Mouse (Mus musculus): ENCODE data around the gene Map3k20. TPM values are rescaled to one million over a fixed set of nuclear protein-coding genes. Genes with fewer than 3 reads are reported as not detected.

Map3k20 gene
- total and polyA plus RNA-seq, 2 experiments from 2014 or later, result 3.4 to 8.5 TPM

DNA sequence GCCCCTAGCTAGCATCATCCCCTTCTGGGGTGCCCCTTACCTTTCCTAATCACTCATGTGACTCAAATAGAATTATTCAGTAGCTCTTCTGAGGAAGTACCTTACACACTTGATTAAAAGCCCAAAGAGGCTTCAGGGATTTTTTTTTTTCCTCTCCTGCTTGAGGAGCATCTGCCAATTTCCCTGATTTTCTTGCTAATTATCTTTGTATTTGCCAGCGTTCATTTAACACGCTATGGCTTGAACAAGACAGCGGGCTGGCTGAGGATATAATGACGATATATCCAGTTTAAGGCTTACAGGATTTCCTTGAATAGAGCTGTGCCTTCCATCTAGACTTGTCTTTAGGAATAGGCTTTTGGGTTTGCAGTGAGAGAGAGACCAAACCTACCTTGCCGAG, 91.5 kb downstream of the Map3k20 start:
- Histone ChIP-seq H3K4me2 (ENCODE audit: low read depth, low read length, poor library complexity, severe bottlenecking) (no peak overlapping the region), H3K27ac (ENCODE audit: low read depth, low read length) (no peak overlapping the region), H3K36me3 (ENCODE audit: insufficient read depth, low read length) (no peaks in the 10 kb centered on the region), H3K27me3 (ENCODE audit: insufficient read depth, low read length) (no peaks in the 10 kb centered on the region), H3K4me1 (ENCODE audit: insufficient read depth, low read length) (no peaks in the 10 kb centered on the region), H3K9ac (replicated peaks; ENCODE audit: low read length, poor library complexity, severe bottlenecking) (no peak overlapping the region), H3K4me3 (ENCODE audit: low read depth, low read length) (no peak overlapping the region), H3K9me3 (ENCODE audit: low read length) (no peaks in the 10 kb centered on the region)
- TF ChIP-seq CTCF (IDR thresholded peaks at IDR 0.05), result no peak
- peak; percentile 5 for DNase-seq (ENCODE audit: low spot score)
- 61% methylated on average over 5 of the region's 5 CpGs for WGBS
- no peak for ATAC-seq (ENCODE audit: low FRiP score)

DNA sequence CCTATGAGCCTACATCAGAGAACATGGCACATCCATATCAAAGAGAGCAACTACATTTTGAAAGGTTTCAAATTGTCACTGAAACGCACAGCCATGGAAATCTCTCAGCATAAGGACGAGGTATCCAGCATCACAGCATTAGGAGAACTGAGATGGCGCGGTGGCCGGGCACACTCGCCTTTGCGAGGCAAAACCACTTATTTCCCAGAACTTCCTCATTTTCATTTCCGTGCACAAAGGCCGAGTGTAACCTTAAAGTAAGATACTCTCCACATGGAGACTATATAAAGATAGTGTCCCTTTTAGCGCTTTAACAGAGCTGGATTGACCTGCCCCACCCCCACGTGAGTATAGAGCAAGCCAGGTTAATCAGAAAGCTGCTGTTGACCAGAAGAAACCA, 94.0 kb downstream of the Map3k20 start:
- ATAC-seq (ENCODE audit: low FRiP score) (no peak), DNase-seq (ENCODE audit: low spot score) (no peak)
- Histone ChIP-seq H3K36me3 (ENCODE audit: insufficient read depth, low read length) (no peaks in the 10 kb centered on the region), H3K4me1 (ENCODE audit: insufficient read depth, low read length) (no peaks in the 10 kb centered on the region), H3K4me2 (ENCODE audit: low read depth, low read length, poor library complexity, severe bottlenecking) (no peak overlapping the region), H3K27ac (ENCODE audit: low read depth, low read length) (no peak overlapping the region), H3K9me3 (ENCODE audit: low read length) (no peaks in the 10 kb centered on the region), H3K9ac (replicated peaks; ENCODE audit: low read length, poor library complexity, severe bottlenecking) (no peak overlapping the region), H3K27me3 (ENCODE audit: insufficient read depth, low read length) (no peaks in the 10 kb centered on the region), H3K4me3 (ENCODE audit: low read depth, low read length) (no peak overlapping the region)
- 89% methylated on average over 11 of the region's 11 CpGs for WGBS
- TF ChIP-seq CTCF (IDR thresholded peaks at IDR 0.05), result no peak

DNA sequence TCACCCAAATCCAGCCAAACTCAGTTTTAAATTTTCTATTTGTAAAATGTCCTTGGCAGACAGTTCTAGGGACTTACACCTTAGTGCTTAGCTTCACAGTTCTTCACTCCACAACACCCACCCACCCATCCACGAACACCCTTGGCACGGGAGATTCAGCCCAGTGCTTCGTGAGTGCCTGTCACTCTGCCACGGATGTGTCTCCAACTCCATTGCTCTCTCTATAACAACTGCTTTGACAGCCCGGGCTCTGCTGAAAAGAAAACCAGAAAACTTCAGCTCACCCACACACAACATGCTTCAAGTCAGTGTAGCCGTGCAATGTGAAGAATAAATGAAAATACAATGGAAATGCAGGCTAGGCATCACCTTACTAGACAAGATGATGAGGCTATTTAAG, 97.2 kb downstream of the Map3k20 start:
- DNase-seq (ENCODE audit: low spot score), result no peak
- no peak for ATAC-seq (ENCODE audit: low FRiP score)
- no peak overlapping the region for H3K27ac ChIP-seq (ENCODE audit: low read depth, low read length)
- H3K4me2 ChIP-seq (ENCODE audit: low read depth, low read length, poor library complexity, severe bottlenecking), result no peak overlapping the region
- H3K4me1 ChIP-seq (ENCODE audit: insufficient read depth, low read length), result no peaks in the 10 kb centered on the region
- no peak for TF ChIP-seq CTCF (IDR thresholded peaks at IDR 0.05)
- H3K4me3 ChIP-seq (ENCODE audit: low read depth, low read length), result no peak overlapping the region
- H3K9me3 ChIP-seq (ENCODE audit: low read length), result no peaks in the 10 kb centered on the region
- no peak overlapping the region for H3K9ac ChIP-seq (replicated peaks; ENCODE audit: low read length, poor library complexity, severe bottlenecking)
- H3K36me3 ChIP-seq (ENCODE audit: insufficient read depth, low read length), result no peaks in the 10 kb centered on the region
- H3K27me3 ChIP-seq (ENCODE audit: insufficient read depth, low read length), result no peaks in the 10 kb centered on the region
- WGBS, result 79% methylated on average over 6 of the region's 6 CpGs

DNA sequence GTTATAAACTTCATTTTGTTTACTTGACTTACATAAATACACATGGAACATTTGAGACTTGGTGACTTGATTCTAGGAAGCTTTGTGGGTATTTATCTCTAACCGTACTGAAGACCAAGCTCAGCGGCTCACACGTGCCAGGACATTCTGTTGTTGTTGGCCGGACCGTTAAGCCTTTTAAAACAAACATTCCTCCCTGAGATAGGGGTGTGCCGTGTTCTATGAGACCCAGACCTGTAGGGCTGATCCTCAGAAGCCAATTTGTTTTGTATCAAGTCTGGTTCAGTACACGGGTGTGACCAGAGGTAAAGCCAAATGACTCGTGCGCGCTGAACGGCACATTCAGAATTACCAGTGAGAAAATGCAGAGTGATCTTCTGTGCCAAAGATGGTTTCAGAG, 97.9 kb downstream of the Map3k20 start:
- DNase-seq (ENCODE audit: low spot score) (no peak), ATAC-seq (ENCODE audit: low FRiP score) (no peak)
- no peak overlapping the region for H3K4me2 ChIP-seq (ENCODE audit: low read depth, low read length, poor library complexity, severe bottlenecking)
- no peak overlapping the region for H3K9ac ChIP-seq (replicated peaks; ENCODE audit: low read length, poor library complexity, severe bottlenecking)
- H3K9me3 ChIP-seq (ENCODE audit: low read length), result no peaks in the 10 kb centered on the region
- TF ChIP-seq CTCF (IDR thresholded peaks at IDR 0.05), result no peak
- no peaks in the 10 kb centered on the region for H3K4me1 ChIP-seq (ENCODE audit: insufficient read depth, low read length)
- no peaks in the 10 kb centered on the region for H3K27me3 ChIP-seq (ENCODE audit: insufficient read depth, low read length)
- 73% methylated on average over 11 of the region's 11 CpGs for WGBS
- H3K36me3 ChIP-seq (ENCODE audit: insufficient read depth, low read length), result no peaks in the 10 kb centered on the region
- H3K27ac ChIP-seq (ENCODE audit: low read depth, low read length), result no peak overlapping the region
- no peak overlapping the region for H3K4me3 ChIP-seq (ENCODE audit: low read depth, low read length)

DNA sequence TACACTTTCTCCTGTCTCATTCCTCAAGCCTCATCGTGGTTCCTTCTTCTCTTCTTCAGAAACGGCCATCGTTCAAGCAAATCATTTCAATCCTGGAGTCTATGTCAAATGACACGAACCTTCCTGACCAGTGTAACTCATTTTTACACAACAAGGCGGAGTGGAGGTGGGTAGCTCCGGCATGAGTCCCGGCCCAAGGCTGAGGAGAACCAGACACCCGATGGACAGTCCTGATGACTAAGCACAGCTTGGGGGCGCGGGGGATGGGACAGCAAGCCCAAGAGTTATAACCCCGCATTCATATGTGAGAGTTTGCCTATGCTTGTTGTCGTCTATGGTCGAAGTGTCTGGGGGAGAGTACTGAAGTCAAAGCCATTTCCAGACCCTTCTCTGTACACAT, 104.0 kb downstream of the Map3k20 start:
- no peak overlapping the region for H3K4me3 ChIP-seq (ENCODE audit: low read depth, low read length)
- H3K4me2 ChIP-seq (ENCODE audit: low read depth, low read length, poor library complexity, severe bottlenecking), result no peak overlapping the region
- H3K9ac ChIP-seq (replicated peaks; ENCODE audit: low read length, poor library complexity, severe bottlenecking), result no peak overlapping the region
- no peaks in the 10 kb centered on the region for H3K36me3 ChIP-seq (ENCODE audit: insufficient read depth, low read length)
- no peak overlapping the region for H3K27ac ChIP-seq (ENCODE audit: low read depth, low read length)
- no peak for TF ChIP-seq CTCF (IDR thresholded peaks at IDR 0.05)
- no peak for DNase-seq (ENCODE audit: low spot score)
- H3K9me3 ChIP-seq (ENCODE audit: low read length), result no peaks in the 10 kb centered on the region
- no peaks in the 10 kb centered on the region for H3K27me3 ChIP-seq (ENCODE audit: insufficient read depth, low read length)
- no peaks in the 10 kb centered on the region for H3K4me1 ChIP-seq (ENCODE audit: insufficient read depth, low read length)
- WGBS, result 90% methylated on average over 13 of the region's 13 CpGs
- ATAC-seq (ENCODE audit: low FRiP score), result no peak

DNA sequence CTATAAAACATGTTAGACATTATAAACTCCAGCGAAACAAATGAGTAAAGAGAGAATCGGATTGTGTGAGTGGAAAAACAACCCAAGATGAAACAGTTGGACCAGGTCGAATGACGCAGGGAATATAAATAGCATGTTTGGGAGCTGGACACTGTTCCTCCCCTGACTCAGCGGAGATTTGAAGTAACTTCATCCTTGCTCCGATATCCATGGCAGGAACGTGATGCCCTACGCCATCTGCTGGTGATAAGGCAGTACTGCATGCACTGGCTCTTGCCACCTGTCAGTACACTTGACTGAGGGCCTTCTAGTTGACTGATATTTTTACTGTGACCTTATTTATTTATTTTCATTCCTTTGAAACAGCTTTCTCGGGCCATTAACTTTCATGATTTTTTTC, 104.5 kb downstream of the Map3k20 start:
- no peaks in the 10 kb centered on the region for H3K36me3 ChIP-seq (ENCODE audit: insufficient read depth, low read length)
- H3K9ac ChIP-seq (replicated peaks; ENCODE audit: low read length, poor library complexity, severe bottlenecking), result no peak overlapping the region
- no peak overlapping the region for H3K27ac ChIP-seq (ENCODE audit: low read depth, low read length)
- no peaks in the 10 kb centered on the region for H3K4me1 ChIP-seq (ENCODE audit: insufficient read depth, low read length)
- H3K27me3 ChIP-seq (ENCODE audit: insufficient read depth, low read length), result no peaks in the 10 kb centered on the region
- ATAC-seq (ENCODE audit: low FRiP score) (no peak), DNase-seq (ENCODE audit: low spot score) (peak; percentile 83)
- peak; percentile 98 for TF ChIP-seq CTCF (IDR thresholded peaks at IDR 0.05)
- H3K9me3 ChIP-seq (ENCODE audit: low read length), result no peaks in the 10 kb centered on the region
- H3K4me2 ChIP-seq (ENCODE audit: low read depth, low read length, poor library complexity, severe bottlenecking), result no peak overlapping the region
- WGBS, result 22% methylated on average over 9 of the region's 9 CpGs
- no peak overlapping the region for H3K4me3 ChIP-seq (ENCODE audit: low read depth, low read length)
